Mouse (Mus musculus) heart, embryonic 15.5 days (tissue): ENCODE measurements around the gene Porcn. TPM values are rescaled to one million over a fixed set of nuclear protein-coding genes. Genes with fewer than 3 reads are reported as not detected.

Experiments
- ATAC-seq: fragments of 200-750 bp; cut with Nextera tagmentation; replicated peaks from 2 replicates; pipeline ENCODE4 v1.8.0; 2017; ENCODE audit warnings: low read depth, moderate TSS enrichment; ENCODE audit not compliant: insufficient number of reproducible peaks, insufficient read depth, low FRiP score
- H3K27ac ChIP-seq: fragments of 300-500 bp; sonication (generic); 2 replicates; pipeline ENCODE4 v1.5.1; 2015; ENCODE audit warnings: mild to moderate bottlenecking, inconsistent platforms
- H3K27me3 ChIP-seq: fragments of 300-500 bp; sonication (generic); 2 replicates; pipeline ENCODE4 v1.6.1; 2015; ENCODE audit warnings: inconsistent platforms
- H3K36me3 ChIP-seq: fragments of 300-500 bp; sonication (generic); 2 replicates; pipeline ENCODE4 v1.6.1; 2015; ENCODE audit warnings: mild to moderate bottlenecking, inconsistent platforms
- H3K4me1 ChIP-seq: fragments of 300-500 bp; sonication (generic); replicated peaks from 2 replicates; pipeline ENCODE4 v1.6.1; 2015; ENCODE audit warnings: inconsistent platforms
- H3K4me2 ChIP-seq: fragments of 300-500 bp; sonication (generic); 2 replicates; pipeline ENCODE4 v1.6.1; 2015; ENCODE audit warnings: inconsistent platforms, mild to moderate bottlenecking, moderate library complexity
- H3K4me3 ChIP-seq: fragments of 300-500 bp; sonication (generic); 2 replicates; pipeline ENCODE4 v1.5.1; 2015; ENCODE audit warnings: mild to moderate bottlenecking, inconsistent platforms
- H3K9ac ChIP-seq: fragments of 300-500 bp; sonication (generic); 2 replicates; pipeline ENCODE4 v1.6.1; 2015; ENCODE audit warnings: mild to moderate bottlenecking, inconsistent platforms
- H3K9me3 ChIP-seq: fragments of 300-500 bp; sonication (generic); replicated peaks from 2 replicates; pipeline ENCODE4 v1.6.1; 2016; ENCODE audit warnings: inconsistent platforms
- WGBS: fragments of 180-500 bp; shearing (Covaris S2); methylation state at CpG from one replicate; pipeline ENCODE4 v1.1.7; 2015; ENCODE audit warnings: mixed read lengths; 5-methylcytosine and 5-hydroxymethylcytosine counted together
- polyA plus RNA-seq: library from polyadenylated mRNA; unstranded; fragments of >200 nt; fragmentation: Nextera tagmentation; extraction: Ambion mirVana; gene quantifications from 2 replicates; pipeline ENCODE4 v1.2.1, GENCODE M21; 2015

The Porcn gene
- polyA plus RNA-seq, 1 experiment from 2014 or later: 2.6 TPM

DNA sequence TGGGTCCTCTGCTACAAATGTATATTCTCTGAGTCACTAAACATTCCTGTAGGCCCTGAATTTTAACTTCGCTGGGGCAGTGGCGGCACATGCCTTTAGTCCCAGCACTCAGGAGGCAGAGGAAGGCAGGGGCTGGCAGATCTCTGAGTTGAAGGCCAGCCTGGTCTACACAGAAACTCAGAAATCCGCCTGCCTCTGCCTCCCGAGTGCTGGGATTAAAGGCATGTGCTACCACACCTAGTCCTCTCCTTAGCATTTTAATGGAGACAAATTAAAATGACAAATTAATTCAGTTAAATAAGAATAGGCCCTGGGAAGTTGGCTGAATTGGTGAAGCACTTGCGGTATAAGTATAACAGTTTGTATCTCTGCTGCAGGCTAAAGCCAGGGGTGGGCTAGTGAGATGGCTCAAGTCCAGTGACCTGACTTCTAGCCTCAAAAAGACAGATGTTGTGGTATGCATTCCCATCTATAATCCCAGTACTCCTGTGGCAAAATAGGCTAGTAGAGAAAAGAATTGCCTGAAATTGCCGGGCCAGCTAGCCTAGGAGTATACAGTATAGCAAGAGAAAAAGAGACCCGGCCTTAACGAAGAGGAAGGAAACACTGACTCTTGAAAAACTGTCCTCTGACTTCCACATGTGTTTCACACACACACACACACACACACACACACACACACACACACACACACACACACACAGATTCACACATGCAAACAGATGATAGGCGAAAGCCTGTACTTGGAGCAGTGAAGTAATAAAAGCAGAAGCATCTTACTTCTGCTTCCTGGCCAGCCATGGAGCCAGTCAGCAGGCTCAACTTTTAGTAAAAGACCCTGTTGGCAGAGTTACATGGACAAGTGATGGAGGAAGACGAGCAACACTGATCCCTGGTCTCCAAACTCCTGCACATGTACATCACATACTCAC is 38.3 kb downstream of the Porcn start:
- no peak overlapping the region for H3K4me2 ChIP-seq
- WGBS: 88% methylated on average over 8 of the region's 10 CpGs
- no peak for ATAC-seq

DNA sequence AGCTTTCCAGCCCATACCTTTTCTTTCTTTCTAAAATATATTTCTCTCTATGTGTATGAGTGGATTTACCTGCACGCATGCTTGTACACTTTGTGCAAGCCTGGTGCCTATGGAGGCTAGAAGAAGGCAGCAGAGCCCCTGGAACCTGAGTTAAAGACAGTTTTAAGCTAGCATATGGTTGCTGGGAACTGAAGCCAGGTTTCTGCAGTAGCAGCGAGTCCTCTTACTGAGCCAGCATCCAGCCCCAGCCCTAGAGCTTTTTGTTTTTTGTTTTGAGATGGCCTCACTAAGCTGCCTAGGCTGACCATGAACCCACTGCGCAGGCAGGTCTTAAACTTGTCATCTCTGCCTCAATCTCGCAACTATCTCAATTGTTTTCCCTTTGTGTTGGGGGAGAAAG is 41.9 kb downstream of the Porcn start:
- Histone ChIP-seq H3K4me3 (no peak overlapping the region), H3K4me2 (no peak overlapping the region), H3K36me3 (peaks cover 4% of the 10 kb centered on the region; the same call in 1 of the 2 replicates), H3K9me3 (no peaks in the 10 kb centered on the region), H3K4me1 (no peaks in the 10 kb centered on the region), H3K27me3 (no peaks in the 10 kb centered on the region), H3K27ac (no peak overlapping the region), H3K9ac (no peak overlapping the region)
- WGBS: 84% methylated on average over 4 of the region's 4 CpGs
- ATAC-seq: no peak

More for the DNA sequence above, 38.3 kb downstream of the Porcn start:
- Histone ChIP-seq H3K4me1 (no peaks in the 10 kb centered on the region), H3K27ac (no peak overlapping the region), H3K27me3 (no peaks in the 10 kb centered on the region), H3K4me3 (no peak overlapping the region), H3K36me3 (peaks cover 9% of the 10 kb centered on the region; the same call in 1 of the 2 replicates), H3K9me3 (no peaks in the 10 kb centered on the region), H3K9ac (no peak overlapping the region)

DNA sequence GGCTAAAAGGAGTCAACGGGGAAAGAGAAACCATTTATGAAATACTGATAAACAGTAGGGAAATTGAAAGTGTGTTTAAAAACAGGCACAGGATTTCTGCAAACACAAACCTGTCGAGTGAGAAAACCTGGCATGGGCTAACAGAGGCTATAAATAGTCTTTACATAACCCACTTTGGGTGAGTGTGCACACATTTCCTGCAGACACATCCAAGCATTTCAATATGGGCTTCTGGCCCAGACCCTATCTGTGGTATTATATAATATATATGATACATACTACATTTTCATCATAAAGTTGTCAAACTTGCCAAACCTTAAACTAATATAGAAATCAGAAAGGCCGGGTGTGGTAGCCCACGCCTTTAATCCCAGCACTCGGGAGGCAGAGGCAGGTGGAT is 43.2 kb downstream of the Porcn start:
- Histone ChIP-seq H3K27me3 (no peaks in the 10 kb centered on the region), H3K27ac (peak overlapping the region; percentile 19; the same call in 1 of the 2 replicates), H3K9me3 (no peaks in the 10 kb centered on the region), H3K36me3 (peaks cover 4% of the 10 kb centered on the region; the same call in 1 of the 2 replicates), H3K4me2 (no peak overlapping the region), H3K4me3 (no peak overlapping the region), H3K4me1 (no peaks in the 10 kb centered on the region), H3K9ac (no peak overlapping the region)
- no peak for ATAC-seq
- WGBS: 65% methylated on average over 5 of the region's 5 CpGs

DNA sequence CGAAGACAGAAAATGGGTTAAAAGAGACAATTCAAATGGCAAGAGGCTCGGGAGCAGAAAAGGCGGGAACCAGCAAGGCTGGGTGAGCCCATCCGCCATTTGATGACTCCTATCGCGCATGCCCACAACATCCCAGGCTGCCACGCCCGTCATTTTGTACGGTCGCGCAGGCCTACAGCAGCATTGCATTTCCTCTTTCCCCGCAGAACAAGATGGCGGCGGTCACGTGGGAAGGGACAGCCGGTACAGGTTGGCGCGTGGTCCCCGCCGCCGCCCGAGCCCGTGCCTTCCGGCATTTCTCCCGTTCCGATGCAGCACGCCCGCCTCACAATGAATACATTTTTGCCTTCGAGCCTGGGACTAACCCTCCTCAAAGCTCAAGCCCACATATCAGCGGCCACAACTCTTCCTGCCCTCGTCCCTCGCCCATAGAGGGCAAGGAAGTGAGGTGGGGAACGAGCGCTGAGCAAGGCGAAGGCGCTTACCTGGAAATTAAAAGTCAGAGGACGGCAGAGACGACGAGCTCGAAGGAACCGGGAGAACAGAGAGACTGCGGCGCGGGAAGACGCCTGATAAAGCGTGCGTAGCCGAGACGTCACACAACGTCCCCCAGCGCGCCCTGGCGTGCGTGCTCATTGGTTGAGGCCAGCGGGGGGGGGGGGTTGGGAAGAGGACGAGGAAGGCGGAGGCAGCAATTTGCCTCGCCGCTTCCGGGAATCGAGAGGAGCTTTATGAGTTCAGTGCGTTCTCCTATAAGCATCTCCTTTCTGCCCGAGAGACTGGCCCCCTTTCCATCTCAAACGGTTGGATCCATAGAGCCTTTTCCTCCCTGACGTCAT is 61.0 kb downstream of the Porcn start, which contains the start of gene Rbm3:
Gene Rbm3, minus strand, starts transcription at position 728 of the 839 bp plus-strand sequence.
- Histone ChIP-seq H3K4me2 (peak within 1 kb of the TSS; percentile 65), H3K27me3 (no peaks in the 10 kb centered on the region), H3K36me3 (peaks cover 13% of the 10 kb centered on the region; the same call in 1 of the 2 replicates), H3K4me1 (peaks cover 9% of the 10 kb centered on the region), H3K4me3 (peak within 1 kb of the TSS; percentile 72), H3K9me3 (no peaks in the 10 kb centered on the region), H3K9ac (peak within 1 kb of the TSS; percentile 72), H3K27ac (peak within 1 kb of the TSS; percentile 98)
- ATAC-seq: peak; percentile 93
- WGBS: 23% methylated on average over 59 of the region's 65 CpGs

Other genes with a start within 250 kb of the Porcn start
- 0.57 and 2.4 TPM in 2 replicates for gene Gata1, start 228.5 kb downstream of the Porcn start, polyA plus RNA-seq
- 0.19 and 0.66 TPM in 2 replicates for gene Glod5, start 188.0 kb downstream of the Porcn start, polyA plus RNA-seq
- 25.0 and 32.1 TPM in 2 replicates for gene Suv39h1, start 131.8 kb downstream of the Porcn start, polyA plus RNA-seq
- gene Was, start 116.0 kb downstream of the Porcn start, polyA plus RNA-seq: 0.39 and 1.1 TPM in 2 replicates
- 22.3 and 25.2 TPM in 2 replicates for gene Wdr13, start 73.6 kb downstream of the Porcn start, polyA plus RNA-seq
- gene Rbm3, start 60.6 kb downstream of the Porcn start, polyA plus RNA-seq: 288 and 296 TPM in 2 replicates
- 10.1 and 12.2 TPM in 2 replicates for gene Tbc1d25, start 30.3 kb downstream of the Porcn start, polyA plus RNA-seq
- gene Ebp, start 13.0 kb downstream of the Porcn start, polyA plus RNA-seq: 27.9 and 30.8 TPM in 2 replicates
- gene Ftsj1, start 45.9 kb upstream of the Porcn start, polyA plus RNA-seq: 20.8 and 29.6 TPM in 2 replicates
- gene Slc38a5, start 64.6 kb upstream of the Porcn start, polyA plus RNA-seq: 16.3 and 20.3 TPM in 2 replicates
- not detected in 2 replicates for gene Ssxb10, start 120.9 kb upstream of the Porcn start, polyA plus RNA-seq
- not detected in 2 replicates for gene Ssxb9, start 160.5 kb upstream of the Porcn start, polyA plus RNA-seq
- gene Ssxb1, start 206.8 kb upstream of the Porcn start, polyA plus RNA-seq: not detected in 2 replicates